Mouse (Mus musculus): ENCODE data around the gene Slc22a3.

The Slc22a3 gene

GRCm38 (mm10) chr17:12467642-12468041 is 39.9 kb downstream of the Slc22a3 start:
- no peak for DNase-seq (ENCODE audit: low spot score)

GRCm38 (mm10) chr17:12466501-12467000 is 41.0 kb downstream of the Slc22a3 start:
- no peak for DNase-seq (ENCODE audit: low spot score)

- no peak for DNase-seq (ENCODE audit: low spot score)
These were observed 46.3 kb downstream of the Slc22a3 start for GRCm38 (mm10) chr17:12461168-12461567.

GRCm38 (mm10) chr17:12455143-12455790 is 52.2 kb downstream of the Slc22a3 start:
- DNase-seq (ENCODE audit: low spot score): peak; percentile 59

- no peak for DNase-seq (ENCODE audit: low spot score)
These were observed 53.8 kb downstream of the Slc22a3 start for GRCm38 (mm10) chr17:12453691-12454090.

GRCm38 (mm10) chr17:12452862-12453531 is 54.5 kb downstream of the Slc22a3 start:
- DNase-seq (ENCODE audit: low spot score): peak; percentile 65

- DNase-seq (ENCODE audit: low spot score): no peak
These were observed 56.3 kb downstream of the Slc22a3 start for GRCm38 (mm10) chr17:12451234-12451633.

- no peak for DNase-seq (ENCODE audit: low spot score)
These were observed 62.9 kb downstream of the Slc22a3 start for GRCm38 (mm10) chr17:12444561-12444960.

GRCm38 (mm10) chr17:12437771-12438170 is 69.7 kb downstream of the Slc22a3 start:
- no peak for DNase-seq (ENCODE audit: low spot score)

GRCm38 (mm10) chr17:12431707-12432106 is 75.8 kb downstream of the Slc22a3 start:
- no peak for DNase-seq (ENCODE audit: low spot score)

- DNase-seq (ENCODE audit: low spot score): no peak
These were observed 79.1 kb downstream of the Slc22a3 start for GRCm38 (mm10) chr17:12428369-12428768.

- DNase-seq (ENCODE audit: low spot score): no peak
These were observed 80.3 kb downstream of the Slc22a3 start for GRCm38 (mm10) chr17:12427156-12427555.

GRCm38 (mm10) chr17:12422143-12422542 is 85.4 kb downstream of the Slc22a3 start:
- no peak for DNase-seq (ENCODE audit: low spot score)

- DNase-seq (ENCODE audit: low spot score): peak; percentile 66
These were observed 86.5 kb downstream of the Slc22a3 start for GRCm38 (mm10) chr17:12420886-12421574.

- DNase-seq (ENCODE audit: low spot score): no peak
These were observed 87.9 kb downstream of the Slc22a3 start for GRCm38 (mm10) chr17:12419491-12420079.

GRCm38 (mm10) chr17:12416250-12416895 is 91.1 kb downstream of the Slc22a3 start:
- peak; percentile 92 for DNase-seq (ENCODE audit: low spot score)

GRCm38 (mm10) chr17:12415741-12416140 is 91.8 kb downstream of the Slc22a3 start:
- no peak for DNase-seq (ENCODE audit: low spot score)

- no peak for DNase-seq (ENCODE audit: low spot score)
These were observed 92.3 kb downstream of the Slc22a3 start for GRCm38 (mm10) chr17:12415031-12415735.

GRCm38 (mm10) chr17:12412891-12413237 is 94.6 kb downstream of the Slc22a3 start:
- no peak for DNase-seq (ENCODE audit: low spot score)

GRCm38 (mm10) chr17:12412181-12412890 is 95.2 kb downstream of the Slc22a3 start:
- no peak for DNase-seq (ENCODE audit: low spot score)
